Mouse (Mus musculus) heart, adult 2 months (tissue): ENCODE data around the gene Nipsnap2.

ENCODE experiments used
- CTCF ChIP-seq: fragments of 200-600 bp; IDR thresholded peaks from 2 replicates; pipeline ENCODE4 v1.8.1; 2022; ENCODE audit warnings: antibody characterized with exemption, mild to moderate bottlenecking, moderate library complexity
- EP300 ChIP-seq: fragments of 200-500 bp; IDR thresholded peaks from 2 replicates; pipeline ENCODE4 v1.6.1; 2011; ENCODE audit warnings: low read depth, low read length, control low read depth; ENCODE audit not compliant: insufficient read depth
- POLR2A ChIP-seq: fragments of 200-500 bp; IDR thresholded peaks from 2 replicates; pipeline ENCODE4 v1.6.1; 2011; ENCODE audit warnings: mild to moderate bottlenecking, low read depth, low read length, control low read depth; ENCODE audit not compliant: insufficient read depth

DNA sequence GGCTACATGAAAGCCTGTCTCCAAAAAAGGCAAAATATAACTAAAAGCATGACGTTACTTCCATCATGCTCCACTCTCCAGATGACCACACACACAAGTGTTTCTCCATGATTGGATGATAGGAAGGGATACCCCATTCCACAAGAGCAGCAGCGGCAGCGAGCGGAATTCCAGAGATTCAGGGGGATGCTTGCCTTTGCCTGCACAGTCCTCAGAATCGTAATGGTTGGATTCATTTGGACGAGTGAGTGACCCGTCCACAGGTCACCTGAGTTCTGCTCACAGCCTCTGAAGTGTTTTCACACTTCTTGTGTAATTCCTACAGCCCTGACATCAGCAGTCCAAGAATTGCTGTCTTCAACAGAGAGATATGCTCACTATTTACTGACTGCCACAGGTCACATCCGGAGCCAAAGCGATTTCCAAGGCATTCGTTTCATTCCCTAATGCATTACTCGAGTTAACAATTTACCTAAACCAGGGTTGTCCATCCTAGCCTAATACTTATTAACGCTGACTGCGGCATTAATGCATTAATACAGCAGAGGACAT is 35.1 kb downstream of the Nipsnap2 start:
- TF ChIP-seq POLR2A (no peak), CTCF (no peak), EP300 (no peak)
